Mouse (Mus musculus) ovary, adult 18-20 months (tissue): ENCODE results near the gene Vegfb.
"Not testable (repeated sequence)": the region's sequence is repeated elsewhere in the genome, so short reads cannot be mapped to it uniquely, and the experiment has no call there.

ENCODE experiments used
- DNase-seq: peaks from one replicate; pipeline ENCODE4 v3.0.0; 2022; ENCODE audit warnings: low spot score, mixed read lengths

Gene Vegfb

GRCm38 (mm10) chr19:6992011-6992858, 4.8 kb upstream of the Vegfb start, which contains the start of gene Dnajc4:
TSS of gene Dnajc4 (minus strand) at chr19:6992572.
- peak; percentile 95 for DNase-seq

DNA sequence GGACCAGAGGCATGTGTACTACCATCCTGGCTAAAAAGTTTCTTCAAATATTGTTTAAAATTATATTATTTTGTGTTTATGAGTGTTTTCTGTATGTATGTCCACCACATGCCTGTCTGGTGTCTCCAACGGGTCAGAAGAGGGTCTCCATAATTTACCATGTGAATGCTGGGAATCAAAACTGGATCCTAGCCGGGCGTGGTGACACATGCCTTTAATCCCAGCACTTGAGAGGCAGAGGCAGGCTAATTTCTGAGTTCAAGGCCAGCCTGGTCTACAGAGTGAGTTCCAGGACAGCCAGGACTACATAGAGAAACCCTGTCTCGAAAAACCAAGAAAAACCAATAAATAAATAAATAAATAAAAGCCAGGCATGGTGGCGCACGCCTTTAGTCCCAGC, 3.7 kb upstream of the Vegfb start:
- not testable (repeated sequence) for DNase-seq

DNA sequence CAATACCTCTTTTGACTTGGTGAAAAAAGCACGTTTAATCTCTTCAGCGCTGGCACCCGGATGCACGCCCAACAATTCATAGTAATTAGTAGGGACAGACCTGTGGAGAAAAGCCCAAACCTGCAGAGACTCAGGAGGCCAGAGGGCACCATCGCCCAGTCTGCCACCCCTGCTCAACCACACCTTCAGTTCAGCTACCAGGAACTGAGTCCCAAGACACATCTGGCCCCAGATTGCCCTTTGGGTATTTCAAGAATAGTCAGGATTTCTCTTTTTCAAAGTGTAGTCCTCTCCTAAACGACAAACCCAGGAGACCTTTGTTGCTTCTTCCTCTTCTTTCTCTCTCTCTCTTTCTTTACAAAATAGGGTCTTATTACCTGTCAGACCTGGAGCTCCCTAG, 3.3 kb upstream of the Vegfb start:
- no peak for DNase-seq

DNA sequence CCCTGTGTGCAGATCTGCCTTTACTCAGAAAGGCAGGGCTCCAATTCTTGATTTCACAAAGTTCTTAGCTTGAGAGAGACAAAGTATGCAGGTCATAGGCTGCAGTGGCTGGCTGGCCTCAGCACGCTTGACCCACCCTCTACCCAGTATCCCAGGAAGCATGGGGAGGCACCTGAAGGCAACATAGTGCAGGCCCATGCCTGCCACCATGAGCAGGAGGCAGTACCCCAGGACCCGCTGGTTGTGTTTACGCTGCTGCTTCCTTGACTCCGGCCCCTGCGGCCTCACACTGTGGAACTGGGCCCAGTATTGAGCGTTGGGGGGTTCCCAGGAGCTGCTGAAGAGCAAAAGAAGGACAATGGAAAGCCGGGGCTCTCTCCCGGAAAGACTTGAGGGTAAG, 1.8 kb upstream of the Vegfb start:
- no peak for DNase-seq

- no peak for DNase-seq
These were observed 444 bp upstream of the Vegfb start for GRCm38 (mm10) chr19:6987904-6988285.

DNA sequence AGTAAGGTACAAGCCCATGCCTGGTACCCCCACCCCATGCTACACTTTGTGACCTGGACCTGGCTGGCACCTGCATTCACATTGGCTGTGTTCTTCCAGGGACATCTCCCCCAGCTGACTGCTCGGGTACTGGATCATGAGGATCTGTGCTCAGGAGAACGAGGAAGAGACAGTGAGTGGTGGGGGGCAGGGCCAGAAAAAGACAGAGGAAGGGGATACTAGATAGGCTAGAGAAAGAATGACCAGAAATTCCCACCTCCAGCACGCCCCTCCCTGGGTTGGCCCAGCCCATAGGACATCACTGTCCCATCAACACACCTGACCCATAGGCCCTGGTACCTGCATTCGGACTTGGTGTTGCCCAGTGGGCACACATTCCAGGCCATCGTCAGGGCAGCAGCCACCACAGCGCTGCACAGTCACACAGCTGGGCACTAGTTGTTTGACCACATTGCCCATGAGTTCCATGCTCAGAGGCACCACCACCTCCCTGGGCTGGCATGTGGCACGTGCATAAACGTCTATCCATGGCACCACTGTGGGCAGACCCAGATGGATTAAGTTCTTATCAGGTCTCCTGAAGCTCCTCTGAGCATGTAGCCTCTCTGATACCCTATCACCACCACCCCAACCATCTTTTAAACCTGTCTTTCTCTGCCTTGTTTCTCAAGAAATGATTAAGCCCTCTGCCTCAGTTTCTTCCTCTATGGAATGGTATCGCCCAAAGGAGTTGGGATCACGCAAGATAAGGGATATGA, 1.3 kb downstream of the Vegfb start:
- DNase-seq = no peak

DNA sequence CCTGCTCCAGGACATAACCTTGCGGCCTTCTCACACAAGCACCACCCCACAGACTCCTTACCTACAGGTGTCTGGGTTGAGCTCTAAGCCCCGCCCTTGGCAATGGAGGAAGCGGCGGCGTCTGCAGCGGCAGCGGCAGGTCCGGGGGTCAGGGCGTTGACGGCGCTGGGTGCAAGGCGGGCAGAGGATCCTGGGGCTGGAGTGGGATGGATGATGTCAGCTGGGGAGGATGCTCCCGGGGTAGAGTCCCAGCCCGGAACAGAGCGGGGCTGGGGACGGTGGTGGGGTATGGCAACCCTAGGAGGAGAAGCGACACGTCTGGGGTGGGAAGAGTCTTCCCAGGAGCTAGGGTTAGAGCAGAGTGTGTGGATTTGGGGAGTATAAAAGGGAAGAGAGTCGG, 2.2 kb downstream of the Vegfb start:
- DNase-seq = no peak

GRCm38 (mm10) chr19:6983621-6984020, 3.8 kb downstream of the Vegfb start:
- DNase-seq = no peak

- DNase-seq = no peak
These were observed 6.0 kb downstream of the Vegfb start for GRCm38 (mm10) chr19:6981465-6981864.

- DNase-seq = peak; percentile 98
These were observed 6.9 kb downstream of the Vegfb start, which contains the start of gene Fkbp2 for GRCm38 (mm10) chr19:6980381-6981093. TSS of gene Fkbp2 (minus strand) at chr19:6980501.

GRCm38 (mm10) chr19:6979486-6980380, 7.7 kb downstream of the Vegfb start:
- peak; percentile 99 for DNase-seq

DNA sequence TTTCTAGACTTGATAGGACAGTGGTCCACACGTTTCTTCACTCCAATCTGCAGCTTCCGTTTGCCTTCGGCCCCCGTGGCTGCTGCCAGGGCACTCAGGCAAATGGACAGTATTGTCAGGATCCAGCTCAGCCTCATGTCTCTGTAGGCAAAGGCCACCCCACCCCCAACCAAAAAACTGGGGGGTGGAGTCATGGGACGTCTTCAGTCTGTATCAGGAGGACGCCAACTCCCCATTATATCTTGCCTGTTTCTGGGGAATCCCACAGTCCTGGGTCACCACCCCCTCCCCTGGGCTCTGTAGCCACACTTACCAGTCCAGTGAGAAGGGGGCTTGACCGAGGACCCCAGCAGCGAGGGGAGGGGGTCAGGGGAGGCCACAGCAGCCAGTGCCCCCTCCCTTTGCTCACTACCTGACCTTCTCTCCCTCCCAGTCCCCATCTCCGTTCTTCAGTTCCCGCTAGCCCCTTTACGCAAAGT, 8.4 kb downstream of the Vegfb start:
- no peak for DNase-seq

GRCm38 (mm10) chr19:6978639-6978974, 8.8 kb downstream of the Vegfb start:
- no peak for DNase-seq

GRCm38 (mm10) chr19:6977759-6978638, 9.5 kb downstream of the Vegfb start:
- DNase-seq = no peak

- peak; percentile 73 for DNase-seq
These were observed 11.6 kb downstream of the Vegfb start, which contains the start of gene Plcb3 for GRCm38 (mm10) chr19:6975537-6976521. TSS of gene Plcb3 (minus strand) at chr19:6976470.

GRCm38 (mm10) chr19:6974211-6975205, 12.9 kb downstream of the Vegfb start, which contains the start of gene Ppp1r14b:
TSS of gene Ppp1r14b (plus strand) at chr19:6974968.
- peak; percentile 76 for DNase-seq

GRCm38 (mm10) chr19:6973581-6974190, 13.8 kb downstream of the Vegfb start:
- no peak for DNase-seq
